Mouse (Mus musculus): ENCODE measurements around the gene Nlgn2. TPM values are rescaled to one million over a fixed set of nuclear protein-coding genes. Genes with fewer than 3 reads are reported as not detected.

The Nlgn2 gene
- polyA plus RNA-seq, 1 experiment from 2014 or later: 18.1 TPM

DNA sequence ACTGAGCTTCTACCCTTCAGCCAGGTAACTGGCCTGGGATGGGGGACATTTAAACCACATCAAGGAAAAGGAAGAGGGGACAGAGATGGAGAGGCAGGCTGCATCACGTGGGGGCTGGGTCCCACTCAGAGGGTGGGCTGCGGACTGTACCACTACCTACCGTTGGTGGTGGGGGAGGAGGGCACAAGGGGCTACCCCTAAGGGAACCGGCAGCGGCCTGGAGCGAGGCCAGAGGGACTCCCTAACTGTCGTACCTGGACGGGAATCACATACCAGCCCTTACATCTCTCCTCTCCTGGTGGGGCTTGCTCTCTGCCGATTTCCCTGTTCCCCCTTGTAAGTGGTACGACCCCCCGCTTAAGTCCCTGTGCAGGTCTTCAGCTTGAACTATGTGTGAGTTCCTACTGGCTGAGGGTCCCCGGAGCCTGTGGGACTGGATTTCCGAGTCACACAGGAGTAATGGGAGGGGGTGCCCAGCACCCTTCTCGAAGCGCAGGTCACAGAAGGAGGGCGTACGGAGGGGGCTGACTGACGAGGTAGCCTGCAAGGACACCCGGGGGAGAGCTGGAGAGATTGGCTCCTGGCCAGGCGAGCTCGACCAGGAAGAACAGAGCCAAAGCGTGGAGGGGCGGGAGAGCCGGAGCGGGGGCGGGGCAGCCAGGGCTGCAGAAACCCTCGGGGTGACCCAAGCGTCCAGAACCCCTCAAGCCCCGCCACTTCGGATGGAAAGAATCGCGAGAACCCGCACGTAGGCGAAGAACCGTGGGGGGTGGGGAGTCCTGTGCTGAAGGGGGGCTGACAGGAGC, 37.0 kb downstream of the Nlgn2 start:
- no peaks in the 10 kb centered on the region for H3K9me3 ChIP-seq
- peaks cover 44% of the 10 kb centered on the region for H3K27me3 ChIP-seq
- H3K4me2 ChIP-seq: peak overlapping the region; percentile 96
- 0 out of 2 replicates have a peak, but pooled peaks cover 4% of the 10 kb centered on the region for H3K36me3 ChIP-seq
- peak overlapping the region; percentile 60 for H3K4me3 ChIP-seq
- under 1% methylated on average over 36 of the region's 36 CpGs for WGBS
- ATAC-seq (ENCODE audit: low read depth): peak; percentile 72
- peak overlapping the region; percentile 94 for H3K27ac ChIP-seq (replicated peaks)
- H3K9ac ChIP-seq: peak overlapping the region; percentile 82
- peaks cover 78% of the 10 kb centered on the region for H3K4me1 ChIP-seq (replicated peaks)

DNA sequence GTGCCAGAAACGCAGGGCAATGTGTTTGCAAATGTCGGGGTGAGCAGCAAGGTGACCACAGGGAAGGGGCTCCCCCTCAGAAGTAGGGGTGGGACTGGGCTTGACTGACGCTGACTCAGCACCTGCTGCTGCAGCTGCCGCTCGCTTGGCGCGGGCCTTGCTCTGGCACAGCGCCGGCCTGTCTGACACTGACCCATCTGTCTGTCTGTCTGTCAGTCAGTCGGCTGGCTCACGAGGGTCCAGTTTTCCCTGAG, 37.5 kb downstream of the Nlgn2 start:
- Histone ChIP-seq H3K36me3 (0 out of 2 replicates have a peak, but pooled peaks cover 4% of the 10 kb centered on the region), H3K4me3 (peak overlapping the region; percentile 60), H3K4me1 (replicated peaks) (peaks cover 79% of the 10 kb centered on the region), H3K4me2 (peak overlapping the region; percentile 96), H3K27ac (replicated peaks) (peak overlapping the region; percentile 94), H3K27me3 (peaks cover 39% of the 10 kb centered on the region), H3K9ac (peak overlapping the region; percentile 82), H3K9me3 (no peaks in the 10 kb centered on the region)
- under 1% methylated on average over 11 of the region's 11 CpGs for WGBS
- ATAC-seq (ENCODE audit: low read depth): peak; percentile 12; the same call in 1 of the 2 replicates

DNA sequence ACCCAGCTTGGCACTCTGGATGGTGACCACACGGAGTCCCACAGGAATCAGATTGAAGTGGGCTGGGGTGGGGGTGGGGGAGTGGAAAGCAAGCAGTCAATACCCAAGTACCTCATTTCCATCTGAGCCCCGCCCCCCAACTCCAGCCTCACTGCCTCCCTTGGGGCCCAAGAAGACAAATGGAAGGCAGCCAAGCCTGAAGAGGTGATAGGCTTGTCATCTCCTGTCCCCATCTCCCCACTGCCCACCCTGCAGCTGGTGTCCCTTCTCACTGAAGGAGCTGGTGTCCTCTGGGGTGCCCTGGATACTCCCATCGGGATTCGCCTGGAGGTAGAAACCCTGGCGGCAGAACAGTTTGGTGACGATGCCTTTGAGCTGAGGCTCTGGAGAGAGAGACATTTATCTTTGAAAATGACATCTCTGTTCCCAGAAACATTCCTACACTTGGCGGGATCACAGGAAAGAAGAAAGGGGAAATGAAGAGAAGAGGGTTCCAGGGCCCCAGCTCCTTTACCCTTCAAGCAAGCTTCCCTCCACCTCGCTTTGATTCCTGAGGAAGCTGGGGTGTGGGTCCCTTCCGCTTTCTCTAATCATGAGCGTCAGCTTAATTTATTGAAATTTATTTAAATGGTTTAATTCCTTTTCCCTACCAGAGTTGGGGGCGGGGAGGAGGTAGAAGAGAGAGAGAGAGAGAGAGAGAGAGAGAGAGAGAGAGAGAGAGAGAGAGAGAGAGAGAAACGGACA, 38.0 kb downstream of the Nlgn2 start:
- H3K27me3 ChIP-seq: peaks cover 35% of the 10 kb centered on the region
- 0 out of 2 replicates have a peak, but pooled peaks cover 4% of the 10 kb centered on the region for H3K36me3 ChIP-seq
- H3K4me3 ChIP-seq: peak overlapping the region; percentile 60
- peak overlapping the region; percentile 96 for H3K4me2 ChIP-seq
- H3K9ac ChIP-seq: peak overlapping the region; percentile 82
- no peak for ATAC-seq (ENCODE audit: low read depth)
- 14% methylated on average over 12 of the region's 12 CpGs for WGBS
- H3K4me1 ChIP-seq (replicated peaks): peaks cover 74% of the 10 kb centered on the region
- no peaks in the 10 kb centered on the region for H3K9me3 ChIP-seq
- peak overlapping the region; percentile 94 for H3K27ac ChIP-seq (replicated peaks)

DNA sequence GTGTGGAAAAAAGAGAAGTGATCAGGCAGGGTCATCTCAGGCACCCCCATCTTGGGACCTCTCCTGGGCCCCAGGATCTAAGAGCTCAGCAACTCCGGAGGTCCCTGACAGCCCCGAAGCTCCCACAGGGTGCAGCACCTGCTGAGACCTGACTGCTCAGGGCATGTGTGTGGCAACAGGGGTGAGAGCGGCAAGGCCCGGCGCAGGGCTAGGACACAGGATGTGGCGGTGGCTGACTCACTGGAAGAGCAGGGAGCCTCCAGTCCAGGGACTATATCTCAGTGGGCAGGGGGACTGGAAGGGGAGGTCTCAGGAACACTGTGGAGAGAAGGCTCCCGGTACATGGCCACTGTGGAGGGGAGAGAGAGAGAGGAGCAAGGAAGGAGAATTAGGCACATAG, 39.7 kb downstream of the Nlgn2 start:
- H3K9ac ChIP-seq: no peak overlapping the region
- 67% methylated on average over 7 of the region's 7 CpGs for WGBS
- no peak overlapping the region for H3K27ac ChIP-seq (replicated peaks)
- H3K36me3 ChIP-seq: 0 out of 2 replicates have a peak, but pooled peaks cover 4% of the 10 kb centered on the region
- H3K4me2 ChIP-seq: no peak overlapping the region
- ATAC-seq (ENCODE audit: low read depth): no peak
- H3K4me3 ChIP-seq: no peak overlapping the region
- H3K27me3 ChIP-seq: peaks cover 42% of the 10 kb centered on the region
- no peaks in the 10 kb centered on the region for H3K9me3 ChIP-seq
- peaks cover 58% of the 10 kb centered on the region for H3K4me1 ChIP-seq (replicated peaks)

DNA sequence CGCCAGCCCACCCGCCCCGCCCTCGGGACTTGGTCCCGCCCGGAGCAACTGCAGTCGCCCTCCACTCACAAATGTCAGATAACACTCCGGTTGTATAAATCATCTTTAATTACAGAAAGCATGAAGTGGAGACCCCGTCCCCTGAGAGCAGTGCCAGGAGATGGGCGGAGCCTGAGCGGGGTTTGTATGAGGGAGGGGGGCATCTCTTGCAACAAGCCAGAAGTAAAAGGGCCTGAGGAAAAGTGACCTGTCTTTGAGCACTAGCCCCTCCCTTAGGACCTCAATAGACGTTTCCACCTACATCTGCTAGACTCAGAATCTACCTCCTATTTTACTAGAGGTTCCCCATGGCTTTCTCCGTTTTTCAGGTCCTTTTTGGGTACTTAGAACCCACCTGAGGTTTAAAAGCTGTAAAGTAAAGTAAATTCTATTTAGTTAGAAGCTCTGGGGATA, 41.6 kb downstream of the Nlgn2 start:
- H3K27me3 ChIP-seq: peaks cover 51% of the 10 kb centered on the region
- H3K4me2 ChIP-seq: peak overlapping the region; percentile 67
- H3K27ac ChIP-seq (replicated peaks): no peak overlapping the region
- H3K9me3 ChIP-seq: no peaks in the 10 kb centered on the region
- H3K4me3 ChIP-seq: peak overlapping the region; percentile 42
- 3% methylated on average over 13 of the region's 13 CpGs for WGBS
- H3K36me3 ChIP-seq: 0 out of 2 replicates have a peak, but pooled peaks cover 4% of the 10 kb centered on the region
- peaks cover 39% of the 10 kb centered on the region for H3K4me1 ChIP-seq (replicated peaks)
- no peak for ATAC-seq (ENCODE audit: low read depth)
- H3K9ac ChIP-seq: peak overlapping the region; percentile 51

DNA sequence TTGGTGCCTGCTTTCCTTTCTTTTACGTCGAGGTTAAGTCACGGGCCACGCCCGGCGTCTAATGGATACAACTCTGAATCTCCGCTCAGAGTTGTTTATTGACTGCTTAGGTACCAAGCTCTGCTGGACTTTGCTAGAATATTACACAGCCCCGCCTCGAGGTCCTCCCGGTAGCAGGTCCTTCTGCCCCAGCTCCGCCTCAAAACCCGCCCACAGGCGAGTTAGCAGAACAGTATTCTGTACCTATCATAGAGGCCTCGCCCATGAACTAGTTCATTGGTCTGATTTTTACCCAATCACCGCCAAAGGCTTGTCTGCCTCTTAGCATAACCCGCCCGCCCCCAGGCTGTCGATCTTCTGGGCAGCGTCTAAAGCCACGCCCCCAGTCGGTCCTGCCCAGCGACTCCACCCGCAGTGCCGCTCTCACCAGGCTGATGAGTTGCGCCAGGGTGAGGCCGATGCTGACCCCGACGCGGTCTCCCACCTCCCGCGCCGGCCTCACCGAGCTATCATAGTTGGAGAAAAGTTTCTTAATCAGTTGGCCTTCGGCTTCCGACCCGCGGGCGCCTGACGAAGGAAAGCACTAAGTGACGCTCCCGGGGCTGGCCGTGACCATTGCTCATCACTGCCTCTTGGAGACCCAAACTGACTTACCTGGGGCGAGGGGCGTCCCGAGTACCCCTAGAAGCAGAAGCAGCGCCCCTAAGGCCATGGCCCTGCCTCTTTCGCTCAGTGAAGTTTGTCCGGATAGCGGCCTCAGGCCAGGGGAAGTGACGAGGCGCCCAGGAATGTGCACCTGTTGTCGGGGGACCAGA, 42.2 kb downstream of the Nlgn2 start, which contains the start of gene Chrnb1:
Gene Chrnb1 (minus strand): TSS at position 776 of the 815 bp plus-strand sequence.
- H3K4me2 ChIP-seq: peak within 1 kb of the TSS; percentile 67
- peak; percentile 89 for ATAC-seq (ENCODE audit: low read depth)
- H3K9ac ChIP-seq: peak within 1 kb of the TSS; percentile 51

DNA sequence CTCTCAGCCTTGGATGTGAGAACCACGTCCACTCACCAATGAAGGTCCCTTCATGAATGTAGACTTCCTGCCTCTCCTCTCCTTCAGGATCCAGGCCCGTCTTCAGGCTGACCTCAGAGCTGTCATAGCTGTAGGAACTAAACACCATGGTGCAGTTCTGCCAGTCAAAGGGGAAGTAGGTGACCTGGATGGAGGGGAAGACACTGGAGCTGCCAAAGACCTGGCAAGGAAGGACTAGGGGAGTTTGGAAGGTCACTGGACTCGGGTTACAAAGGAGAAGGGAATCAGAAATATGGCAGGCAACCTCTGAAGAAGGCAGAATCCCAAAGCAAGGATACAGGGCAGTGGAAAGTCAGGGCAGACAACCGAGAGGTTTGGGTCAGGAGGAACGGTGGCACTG, 44.2 kb downstream of the Nlgn2 start:
- Histone ChIP-seq H3K9me3 (no peaks in the 10 kb centered on the region), H3K36me3 (0 out of 2 replicates have a peak, but pooled peaks cover 4% of the 10 kb centered on the region), H3K9ac (no peak overlapping the region), H3K4me2 (no peak overlapping the region), H3K4me1 (replicated peaks) (peaks cover 17% of the 10 kb centered on the region), H3K4me3 (no peak overlapping the region), H3K27me3 (peaks cover 51% of the 10 kb centered on the region), H3K27ac (replicated peaks) (no peak overlapping the region)
- ATAC-seq (ENCODE audit: low read depth): no peak
- WGBS: 69% methylated on average over 5 of the region's 5 CpGs

More for the DNA sequence above, 42.2 kb downstream of the Nlgn2 start, which contains the start of gene Chrnb1:
- H3K36me3 ChIP-seq: 0 out of 2 replicates have a peak, but pooled peaks cover 4% of the 10 kb centered on the region
- 2% methylated on average over 52 of the region's 52 CpGs for WGBS
- H3K27ac ChIP-seq (replicated peaks): 0 out of 2 replicates have a peak within 1 kb of the TSS, but pooled peaks have one; percentile 14
- peaks cover 35% of the 10 kb centered on the region for H3K4me1 ChIP-seq (replicated peaks)
- H3K9me3 ChIP-seq: no peaks in the 10 kb centered on the region
- peak within 1 kb of the TSS; percentile 42 for H3K4me3 ChIP-seq
- H3K27me3 ChIP-seq: peaks cover 51% of the 10 kb centered on the region

DNA sequence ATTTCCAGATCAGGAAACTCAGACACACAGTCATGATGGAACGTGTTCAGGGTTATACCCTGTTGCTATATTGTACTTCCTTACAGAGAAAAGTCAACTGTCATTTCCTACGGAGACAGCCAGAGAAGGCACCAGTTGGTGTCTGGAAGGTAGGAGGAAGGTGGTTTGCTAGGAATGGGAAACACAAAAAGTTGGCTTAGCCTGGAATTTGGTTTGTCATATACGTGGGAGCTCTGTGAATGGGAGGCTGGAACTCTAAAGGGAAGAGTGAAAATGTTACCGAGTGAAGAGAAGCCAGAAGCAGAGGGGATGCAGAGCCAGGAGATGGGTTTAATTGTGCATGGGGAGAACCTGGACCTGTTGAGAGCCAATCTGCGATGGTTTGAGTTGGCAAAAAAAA, 46.2 kb downstream of the Nlgn2 start:
- H3K36me3 ChIP-seq: no peaks in the 10 kb centered on the region
- peaks cover 12% of the 10 kb centered on the region for H3K4me1 ChIP-seq (replicated peaks)
- no peak overlapping the region for H3K9ac ChIP-seq
- H3K27me3 ChIP-seq: peaks cover 34% of the 10 kb centered on the region
- H3K4me2 ChIP-seq: no peak overlapping the region
- H3K4me3 ChIP-seq: no peak overlapping the region
- 72% methylated on average over 5 of the region's 5 CpGs for WGBS
- no peaks in the 10 kb centered on the region for H3K9me3 ChIP-seq
- no peak for ATAC-seq (ENCODE audit: low read depth)
- H3K27ac ChIP-seq (replicated peaks): no peak overlapping the region

DNA sequence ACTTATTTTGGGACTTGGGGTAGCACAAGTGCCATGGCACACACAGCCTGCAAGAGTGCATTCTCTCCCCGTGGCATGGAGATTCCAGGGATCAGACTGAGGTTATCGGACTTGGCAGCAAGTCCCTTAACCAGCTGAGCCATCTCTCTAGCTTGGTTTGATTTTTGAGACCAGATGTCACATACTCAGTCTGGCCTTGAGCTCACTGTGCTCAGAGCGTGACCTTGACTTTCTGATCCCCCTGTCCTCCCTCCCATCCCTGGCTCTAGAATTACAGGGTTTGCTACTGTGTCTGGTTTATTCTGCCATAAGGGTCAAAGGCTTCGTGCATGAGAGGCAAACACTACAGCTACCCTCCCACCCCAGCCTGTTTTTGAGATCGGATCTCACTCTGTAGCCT, 48.2 kb downstream of the Nlgn2 start:
- H3K4me2 ChIP-seq: no peak overlapping the region
- WGBS: 72% methylated on average over 5 of the region's 5 CpGs

DNA sequence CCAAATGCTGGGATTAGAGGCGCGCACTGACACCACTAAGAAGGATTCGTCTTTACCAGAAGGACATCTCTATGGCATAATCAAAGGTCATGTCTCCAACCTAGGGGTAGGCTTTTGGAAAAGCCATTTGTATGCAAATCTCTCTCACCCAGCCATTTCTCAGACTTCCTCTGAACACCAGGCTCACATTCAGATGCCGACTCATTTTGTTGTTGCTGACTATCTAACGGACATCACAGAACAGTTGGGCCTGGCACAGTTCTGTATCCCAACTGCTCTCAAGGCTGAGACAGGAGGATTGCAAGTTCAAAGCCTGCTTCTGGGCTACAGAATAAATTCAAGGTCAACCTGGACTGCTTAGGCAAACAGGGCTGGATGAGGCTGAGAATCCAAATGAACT, 50.3 kb downstream of the Nlgn2 start:
- Histone ChIP-seq H3K4me1 (replicated peaks) (no peaks in the 10 kb centered on the region), H3K9ac (no peak overlapping the region), H3K27ac (replicated peaks) (no peak overlapping the region), H3K4me3 (no peak overlapping the region), H3K36me3 (no peaks in the 10 kb centered on the region), H3K27me3 (peaks cover 8% of the 10 kb centered on the region), H3K4me2 (no peak overlapping the region), H3K9me3 (no peaks in the 10 kb centered on the region)
- WGBS: 79% methylated on average over 5 of the region's 5 CpGs
- no peak for ATAC-seq (ENCODE audit: low read depth)

More for the DNA sequence above, 48.2 kb downstream of the Nlgn2 start:
- Histone ChIP-seq H3K36me3 (no peaks in the 10 kb centered on the region), H3K27ac (replicated peaks) (no peak overlapping the region), H3K9ac (no peak overlapping the region), H3K27me3 (peaks cover 27% of the 10 kb centered on the region), H3K4me1 (replicated peaks) (no peaks in the 10 kb centered on the region), H3K4me3 (no peak overlapping the region), H3K9me3 (no peaks in the 10 kb centered on the region)
- ATAC-seq (ENCODE audit: low read depth): no peak

DNA sequence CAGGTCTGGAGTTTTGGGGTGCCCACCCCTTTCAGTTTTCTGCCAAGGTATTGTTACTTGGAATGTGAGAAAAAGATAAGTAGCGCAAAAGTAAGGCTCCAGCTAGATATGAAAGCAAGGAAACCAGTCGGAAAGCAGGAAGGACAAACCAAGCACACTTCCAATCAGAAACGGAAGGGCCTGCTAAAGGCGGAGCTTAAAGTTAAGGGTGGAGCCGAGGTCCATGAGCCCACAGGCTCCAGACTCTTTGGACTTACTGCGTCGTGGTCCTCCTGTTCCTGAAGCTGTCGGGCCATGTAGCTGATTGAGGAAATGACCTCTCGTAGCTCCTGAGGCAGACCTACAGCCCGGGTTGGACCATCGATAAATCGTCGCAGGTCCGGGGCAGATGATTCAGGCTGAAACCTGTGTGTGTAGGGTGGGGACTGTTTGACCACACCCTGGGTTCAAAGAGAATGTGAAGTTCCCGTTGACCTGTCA, 52.8 kb downstream of the Nlgn2 start:
- Histone ChIP-seq H3K9ac (no peak overlapping the region), H3K4me2 (peak overlapping the region; percentile 11; the same call in 1 of the 2 replicates), H3K4me3 (no peak overlapping the region), H3K27ac (replicated peaks) (no peak overlapping the region), H3K4me1 (replicated peaks) (no peaks in the 10 kb centered on the region; the same call in 1 of the 2 replicates), H3K9me3 (no peaks in the 10 kb centered on the region), H3K36me3 (no peaks in the 10 kb centered on the region), H3K27me3 (no peaks in the 10 kb centered on the region; the same call in none of the 2 replicates)
- 39% methylated on average over 15 of the region's 15 CpGs for WGBS
- ATAC-seq (ENCODE audit: low read depth): no peak
